In genomic region chr2:33185258-33185657, GRCm38 (mm10) we compare ENCODE assay signal across 10 mouse cellular contexts. TPM values are rescaled to one million over a fixed set of nuclear protein-coding genes. Genes with fewer than 3 reads are reported as not detected.
DNase-seq lines count a peak whose midpoint lies in the region; ATAC-seq and TF ChIP-seq lines count a peak whose summit lies in the region.
"Had no signal": no experiment of that assay in that cellular context is flagged by ENCODE, and none has a peak within 500 bp of the region (broad histone marks: within the 10 kb centered on the region; RNA-seq: fewer than 3 reads in every experiment).

No protein-coding gene starts in this region.

- 81% methylated on average over 7 of the region's 7 CpGs for WGBS in kidney, adult 2 months
- 74% methylated on average over 7 of the region's 7 CpGs for WGBS in kidney, embryonic 14.5 days
- WGBS in stomach, postnatal 0 days: 66% methylated on average over 7 of the region's 7 CpGs
- 74% methylated on average over 7 of the region's 7 CpGs for WGBS in intestine, embryonic 16.5 days

- no peak for TF ChIP-seq POLR2A in kidney, adult 2 months (IDR thresholded peaks at IDR 0.05; ENCODE audit: low read depth, low read length)

- no peaks in the 10 kb centered on the region for H3K9me3 ChIP-seq in kidney, embryonic 14.5 days (ENCODE audit: control insufficient read depth, low read length)
- H3K9me3 ChIP-seq in stomach, postnatal 0 days (ENCODE audit: control insufficient read depth, low read length): no peaks in the 10 kb centered on the region
- H3K9me3 ChIP-seq in intestine, embryonic 16.5 days (ENCODE audit: control insufficient read depth, low read length): no peaks in the 10 kb centered on the region
- H3K9me3 ChIP-seq: embryonic facial prominence, embryonic 12.5 days; liver, embryonic 15.5 days had no signal

- no peaks in the 10 kb centered on the region for H3K36me3 ChIP-seq in kidney, adult 2 months (ENCODE audit: control insufficient read depth, insufficient read depth, low read length)
- no peaks in the 10 kb centered on the region for H3K36me3 ChIP-seq in kidney, embryonic 14.5 days (ENCODE audit: control insufficient read depth, insufficient read depth, low read length)
- no peaks in the 10 kb centered on the region for H3K36me3 ChIP-seq in stomach, postnatal 0 days (ENCODE audit: control insufficient read depth, insufficient read depth, low read length)
- H3K36me3 ChIP-seq in intestine, embryonic 16.5 days (ENCODE audit: control insufficient read depth, insufficient read depth, low read length): no peaks in the 10 kb centered on the region
- H3K36me3 ChIP-seq: embryonic facial prominence, embryonic 12.5 days; liver, embryonic 15.5 days had no signal

- H3K4me3 ChIP-seq in kidney, adult 2 months (ENCODE audit: insufficient read depth, low read depth, low read length): no peak overlapping the region
- H3K4me3 ChIP-seq in kidney, embryonic 14.5 days (ENCODE audit: low read length): no peak overlapping the region
- no peak overlapping the region for H3K4me3 ChIP-seq in stomach, postnatal 0 days (ENCODE audit: low read depth, low read length)
- no peak overlapping the region for H3K4me3 ChIP-seq in intestine, embryonic 16.5 days (ENCODE audit: low read length)
- H3K4me3 ChIP-seq: embryonic facial prominence, embryonic 12.5 days; liver, embryonic 15.5 days had no signal

- no peak overlapping the region for H3K4me2 ChIP-seq in kidney, embryonic 14.5 days (replicated peaks; ENCODE audit: low read depth, low read length)
- H3K4me2 ChIP-seq in stomach, postnatal 0 days (replicated peaks; ENCODE audit: low read depth): no peak overlapping the region
- no peak overlapping the region for H3K4me2 ChIP-seq in intestine, embryonic 16.5 days (ENCODE audit: low read depth, low read length)
- H3K4me2 ChIP-seq: embryonic facial prominence, embryonic 12.5 days; liver, embryonic 15.5 days had no signal

- H3K4me1 ChIP-seq in kidney, adult 2 months (ENCODE audit: control insufficient read depth, insufficient read depth, low read length): peaks cover 26% of the 10 kb centered on the region
- H3K4me1 ChIP-seq in kidney, embryonic 14.5 days (ENCODE audit: control insufficient read depth, insufficient read depth, low read length): peaks cover 7% of the 10 kb centered on the region; the same call in 1 of the 2 replicates
- H3K4me1 ChIP-seq in stomach, postnatal 0 days (replicated peaks; ENCODE audit: control insufficient read depth, insufficient read depth): no peaks in the 10 kb centered on the region
- peaks cover 7% of the 10 kb centered on the region for H3K4me1 ChIP-seq in intestine, embryonic 16.5 days (ENCODE audit: control insufficient read depth, insufficient read depth, low read length)
- H3K4me1 ChIP-seq: liver, embryonic 15.5 days had no signal

- H3K9ac ChIP-seq in kidney, embryonic 14.5 days (ENCODE audit: low read depth, low read length): no peak overlapping the region
- no peak overlapping the region for H3K9ac ChIP-seq in stomach, postnatal 0 days (ENCODE audit: low read length)
- H3K9ac ChIP-seq in intestine, embryonic 16.5 days (ENCODE audit: low read depth, low read length): no peak overlapping the region
- H3K9ac ChIP-seq: embryonic facial prominence, embryonic 12.5 days; liver, embryonic 15.5 days had no signal

- no peaks in the 10 kb centered on the region for H3K27me3 ChIP-seq in kidney, adult 2 months (replicated peaks; ENCODE audit: control insufficient read depth, insufficient read depth, low read length)
- H3K27me3 ChIP-seq in kidney, embryonic 14.5 days (ENCODE audit: control insufficient read depth, insufficient read depth, low read length): no peaks in the 10 kb centered on the region
- no peaks in the 10 kb centered on the region for H3K27me3 ChIP-seq in stomach, postnatal 0 days (ENCODE audit: control insufficient read depth, insufficient read depth, low read length)
- H3K27me3 ChIP-seq in intestine, embryonic 16.5 days (replicated peaks; ENCODE audit: control insufficient read depth, insufficient read depth, low read length): no peaks in the 10 kb centered on the region
- H3K27me3 ChIP-seq: embryonic facial prominence, embryonic 12.5 days; liver, embryonic 15.5 days had no signal

- ATAC-seq in kidney, embryonic 14.5 days (ENCODE audit: low FRiP score, low TSS enrichment): no peak
- ATAC-seq in stomach, postnatal 0 days (ENCODE audit: low FRiP score, low TSS enrichment): no peak
- no peak for ATAC-seq in monocyte, adult 5-6 weeks (replicated peaks; ENCODE audit: insufficient number of reproducible peaks, low FRiP score, low TSS enrichment, poor library complexity, severe bottlenecking)
- ATAC-seq in intestine, embryonic 16.5 days: no peak

- peak; percentile 62 for TF ChIP-seq CTCF in kidney, adult 2 months (conservative IDR thresholded peaks at IDR 0.05; ENCODE audit: insufficient read depth, insufficient read length, low read depth, low read length)
- peak; percentile 69 for TF ChIP-seq CTCF in stomach, postnatal 0 days (IDR thresholded peaks at IDR 0.05; ENCODE audit: low read depth)

- no peak for TF ChIP-seq EP300 in stomach, postnatal 0 days (optimal IDR thresholded peaks at IDR 0.05)

- peak; percentile 64 for DNase-seq in kidney, adult 2 months
- DNase-seq in ES-CJ7 (ENCODE audit: low read depth, low spot score): peak; percentile 19
- peak; percentile 8 for DNase-seq in c-Kit-positive CD71-positive TER-119-negative erythroid progenitor cells, embryonic 14.5 days (ENCODE audit: low read depth)
- DNase-seq in kidney, postnatal 10 days: peak; percentile 74
- DNase-seq in stomach, postnatal 0 days (ENCODE audit: low spot score): peak; percentile 51

- H3K27ac ChIP-seq in kidney, adult 2 months (ENCODE audit: insufficient read depth, low read depth, low read length): no peak overlapping the region
- no peak overlapping the region for H3K27ac ChIP-seq in kidney, embryonic 14.5 days (ENCODE audit: low read depth, low read length)
- H3K27ac ChIP-seq in stomach, postnatal 0 days (replicated peaks): no peak overlapping the region
- no peak overlapping the region for H3K27ac ChIP-seq in intestine, embryonic 16.5 days (ENCODE audit: low read length)
- H3K27ac ChIP-seq: embryonic facial prominence, embryonic 12.5 days; liver, embryonic 15.5 days had no signal

RNA-seq across cellular contexts. Expression of gene Angptl2, which starts 30.6 kb away (rescaled TPM):
- 90.1 and 93.0 TPM in 2 replicates for polyA plus RNA-seq in kidney, adult 2 months (2012; rRNA removed)
- 21.1 and 27.0 TPM in 2 replicates for polyA plus RNA-seq in kidney, embryonic 14.5 days (2014; fragmentation: Nextera tagmentation; extraction: Ambion mirVana)
- 35.3 and 37.3 TPM in 2 replicates for polyA plus RNA-seq in stomach, postnatal 0 days (2015; fragmentation: Nextera tagmentation; extraction: Ambion mirVana)
- total RNA-seq in monocyte, adult 5-6 weeks (2017): 1.9 to 5.8 TPM (median 2.8 TPM) in 3 replicates
- polyA plus RNA-seq in intestine, embryonic 16.5 days (2015; fragmentation: Nextera tagmentation; extraction: Ambion mirVana): 41.6 and 42.9 TPM in 2 replicates

RNA-seq across cellular contexts. Expression of gene Garnl3, which starts 53.8 kb away (rescaled TPM):
- polyA plus RNA-seq in kidney, adult 2 months (2012; rRNA removed): 1.1 and 1.2 TPM in 2 replicates
- 11.6 and 12.1 TPM in 2 replicates for polyA plus RNA-seq in kidney, embryonic 14.5 days (2014; fragmentation: Nextera tagmentation; extraction: Ambion mirVana)
- 5.6 and 6.7 TPM in 2 replicates for polyA plus RNA-seq in stomach, postnatal 0 days (2015; fragmentation: Nextera tagmentation; extraction: Ambion mirVana)
- total RNA-seq in monocyte, adult 5-6 weeks (2017): 1.6 to 2.6 TPM in 2 of 3 replicates, not detected in the other
- 8.7 and 10.2 TPM in 2 replicates for polyA plus RNA-seq in intestine, embryonic 16.5 days (2015; fragmentation: Nextera tagmentation; extraction: Ambion mirVana)

Comparison
In these comparisons a context has a peak if more than half of its experiments do, and no peak if none do; other contexts are left out.
1. DNase-seq: peak in every context shown above with its lines; median percentile 74 in kidney, postnatal 10 days; 64 in kidney, adult 2 months; 51 in stomach, postnatal 0 days; 19 in ES-CJ7; 8 in c-Kit-positive CD71-positive TER-119-negative erythroid progenitor cells, embryonic 14.5 days.